Mouse (Mus musculus) E14TG2a.4 (cell line): Measurements from ENCODE around the gene E030025P04Rik.

Experiments
- CTCF ChIP-seq: conservative IDR thresholded peaks from 2 replicates; pipeline ENCODE4 v1.5.1; 2014; ENCODE audit warnings: low read length
- NANOG ChIP-seq: IDR thresholded peaks from 2 replicates; pipeline ENCODE4 v1.6.1; 2014; ENCODE audit warnings: borderline replicate concordance, low read length, mixed read lengths
- POU5F1 ChIP-seq: IDR thresholded peaks from 2 replicates; pipeline ENCODE4 v1.6.1; 2014; ENCODE audit warnings: low read length, borderline replicate concordance

DNA sequence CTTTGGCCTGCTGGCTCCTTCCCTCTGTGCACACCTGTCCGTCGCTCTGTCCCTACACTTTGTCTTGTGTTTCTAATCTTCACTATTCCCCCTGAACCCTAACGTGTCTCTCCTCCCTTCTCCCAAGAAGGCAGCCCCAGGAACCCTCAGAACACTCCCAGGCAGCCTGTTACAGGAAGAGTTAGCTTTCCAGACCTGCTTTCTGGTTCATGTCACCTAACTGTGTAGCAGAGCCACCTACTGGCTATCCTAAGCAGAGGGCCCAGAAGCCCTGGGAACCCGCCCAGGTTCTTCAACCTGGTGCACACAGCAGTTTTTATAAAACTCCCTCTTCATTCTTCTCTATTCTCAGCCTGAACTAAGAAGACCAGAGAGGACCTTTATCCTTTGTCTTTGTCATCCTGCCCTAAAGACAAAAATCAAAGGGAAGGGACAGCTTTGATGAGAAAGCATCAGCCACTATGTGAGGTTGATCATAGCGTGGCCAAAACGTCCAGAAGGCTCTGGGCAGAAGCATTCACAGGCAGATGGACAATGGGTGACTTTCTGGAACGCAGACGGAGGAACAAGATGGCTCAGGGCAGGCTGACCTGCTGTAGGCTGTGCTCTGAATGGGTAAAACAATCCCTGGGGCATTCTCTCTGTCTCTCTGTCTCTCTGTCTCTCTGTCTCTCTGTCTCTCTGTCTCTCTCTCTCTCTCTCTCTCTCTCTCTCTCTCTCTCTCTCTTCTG lies 34.8 kb upstream of the E030025P04Rik start:
- TF ChIP-seq CTCF = 0 out of 2 replicates have a peak, but pooled peaks have one; percentile 7
- TF ChIP-seq POU5F1 = no peak
- no peak for TF ChIP-seq NANOG
